Mouse (Mus musculus) ES-Bruce4 (cell line): ENCODE measurements around the gene Osbp.

ENCODE experiments used
- CTCF ChIP-seq: IDR thresholded peaks from one replicate; pipeline ENCODE4 v1.8.1; 2011; ENCODE audit warnings: low read depth, low read length
- EP300 ChIP-seq: IDR thresholded peaks from 2 replicates; pipeline ENCODE4 v1.6.1; 2011; ENCODE audit warnings: low read depth, low read length; ENCODE audit not compliant: insufficient read depth

GRCm38 (mm10) chr19:11957396-11957795 lies 8.3 kb upstream of the Osbp start:
- TF ChIP-seq CTCF (no peak), EP300 (no peak)
